Mouse (Mus musculus) forebrain, embryonic 11.5 days (tissue): ENCODE data around the gene Gm36079. TPM values are rescaled to one million over a fixed set of nuclear protein-coding genes. Genes with fewer than 3 reads are reported as not detected.
"Not testable (repeated sequence)": the region's sequence is repeated elsewhere in the genome, so short reads cannot be mapped to it uniquely, and the experiment has no call there.

ENCODE experiments used
- ATAC-seq: fragments of 200-750 bp; cut with Nextera tagmentation; replicated peaks from 2 replicates; pipeline ENCODE4 v1.8.0; 2017; ENCODE audit warnings: moderate TSS enrichment; ENCODE audit not compliant: low FRiP score
- DNase-seq: peaks from one replicate; pipeline ENCODE4 v3.0.0-alpha.2; 2017; ENCODE audit warnings: low spot score
- H3K27ac ChIP-seq: fragments of 300-500 bp; sonication (generic); 2 replicates; pipeline ENCODE4 v1.5.1; 2014; ENCODE audit warnings: low read depth, low read length
- H3K27me3 ChIP-seq: fragments of 300-500 bp; sonication (generic); 2 replicates; pipeline ENCODE4 v1.6.1; 2014; ENCODE audit warnings: mild to moderate bottlenecking, low read length, mixed read lengths; ENCODE audit not compliant: control insufficient read depth, insufficient read depth
- H3K36me3 ChIP-seq: fragments of 300-500 bp; sonication (generic); 2 replicates; pipeline ENCODE4 v1.6.1; 2014; ENCODE audit warnings: mild to moderate bottlenecking, low read length, moderate library complexity, mixed read lengths; ENCODE audit not compliant: control insufficient read depth, insufficient read depth
- H3K4me1 ChIP-seq: fragments of 300-500 bp; sonication (generic); replicated peaks from 2 replicates; pipeline ENCODE4 v1.6.1; 2014; ENCODE audit warnings: low read length, mixed read lengths; ENCODE audit not compliant: control insufficient read depth, insufficient read depth
- H3K4me2 ChIP-seq: fragments of 300-500 bp; sonication (generic); 2 replicates; pipeline ENCODE4 v1.6.1; 2014; ENCODE audit warnings: low read depth, mild to moderate bottlenecking, low read length, moderate library complexity, mixed read lengths; ENCODE audit not compliant: severe bottlenecking
- H3K4me3 ChIP-seq: fragments of 300-500 bp; sonication (generic); 2 replicates; pipeline ENCODE4 v1.5.1; 2014; ENCODE audit warnings: low read depth, low read length
- H3K9ac ChIP-seq: fragments of 300-500 bp; sonication (generic); 2 replicates; pipeline ENCODE4 v1.6.1; 2014; ENCODE audit warnings: low read length
- H3K9me3 ChIP-seq: fragments of 300-500 bp; sonication (generic); 2 replicates; pipeline ENCODE4 v1.6.1; 2016; ENCODE audit warnings: low read length, mixed read lengths; ENCODE audit not compliant: control insufficient read depth
- WGBS: fragments of 180-500 bp; shearing (Covaris S2); extraction: QIAGEN DNeasy Blood & Tissue Kit; methylation state at CpG from one replicate; pipeline ENCODE4 v1.1.7; 2014; 5-methylcytosine and 5-hydroxymethylcytosine counted together
- polyA plus RNA-seq: library from polyadenylated mRNA; unstranded; fragments of >200 nt; fragmentation: Nextera tagmentation; extraction: Ambion mirVana; gene quantifications from 2 replicates; pipeline ENCODE4 v1.2.1, GENCODE M21; 2014

Gene Gm36079
- polyA plus RNA-seq, 1 experiment from 2014 or later = not detected

DNA sequence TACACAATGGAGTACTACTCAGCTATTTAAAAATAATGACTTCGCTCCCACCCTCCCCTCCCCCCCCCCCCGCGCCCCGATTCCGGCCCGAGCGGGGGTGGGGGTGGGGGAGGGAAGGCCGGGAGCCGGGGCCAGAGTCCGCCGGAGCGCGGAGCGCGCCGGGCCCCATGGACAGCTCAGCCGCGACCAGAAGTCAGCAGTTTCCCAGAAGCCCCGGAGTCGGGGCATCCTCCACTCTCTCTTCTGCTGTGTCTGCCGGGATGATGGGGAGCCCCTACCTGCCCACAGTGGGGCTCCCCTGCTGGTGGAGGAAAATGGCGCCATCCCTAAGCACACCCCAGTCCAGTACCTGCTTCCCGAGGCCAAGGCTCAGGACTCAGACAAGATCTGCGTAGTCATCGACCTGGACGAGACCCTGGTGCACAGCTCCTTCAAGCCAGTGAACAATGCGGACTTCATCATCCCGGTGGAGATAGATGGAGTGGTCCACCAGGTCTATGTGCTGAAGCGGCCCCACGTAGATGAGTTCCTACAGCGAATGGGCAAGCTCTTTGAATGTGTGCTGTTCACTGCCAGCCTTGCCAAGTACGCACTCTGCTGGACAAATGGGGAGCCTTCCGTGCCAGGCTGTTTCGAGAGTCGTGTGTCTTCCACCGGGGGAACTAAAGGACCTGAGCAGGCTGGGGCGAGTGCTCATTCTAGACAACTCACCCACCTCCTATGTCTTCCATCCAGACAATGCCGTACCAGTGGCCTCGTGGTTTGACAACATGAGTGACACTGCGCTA, 19.8 kb upstream of the Gm36079 start:
- 0 out of 2 replicates have a peak, but pooled peaks have one; percentile 46 for ATAC-seq
- not testable (repeated sequence) for H3K4me1 ChIP-seq, H3K27me3 ChIP-seq, H3K4me3 ChIP-seq, H3K9me3 ChIP-seq, H3K27ac ChIP-seq, H3K4me2 ChIP-seq, DNase-seq, H3K9ac ChIP-seq, H3K36me3 ChIP-seq
- WGBS = 0% methylated on average over 8 of the region's 40 CpGs

DNA sequence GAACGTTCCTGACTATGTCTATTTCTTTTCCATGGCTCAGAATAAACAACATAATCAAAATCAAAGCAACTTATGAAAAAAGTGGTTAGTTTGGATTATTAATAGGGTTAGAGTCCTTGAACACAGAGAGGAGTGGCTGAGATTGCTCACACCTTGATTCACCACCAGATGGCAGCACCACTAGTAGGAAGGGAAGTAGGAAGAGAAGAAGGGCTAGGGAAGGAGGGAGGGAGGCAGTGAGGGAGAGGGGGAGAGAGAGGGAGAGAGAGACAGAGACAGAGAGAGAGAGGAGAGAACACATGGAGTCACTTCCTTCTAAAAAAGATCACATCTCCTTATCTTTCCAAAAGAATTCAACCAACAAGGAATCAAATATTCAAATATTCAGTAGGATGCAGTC, 14.3 kb upstream of the Gm36079 start:
- H3K4me3 ChIP-seq, H3K4me2 ChIP-seq, H3K9ac ChIP-seq, H3K4me1 ChIP-seq, DNase-seq, H3K9me3 ChIP-seq, H3K27me3 ChIP-seq, H3K36me3 ChIP-seq, H3K27ac ChIP-seq: not testable (repeated sequence)
- ATAC-seq = peak; percentile 69
- no CpG with 5 or more reads among the region's 1 CpGs for WGBS

DNA sequence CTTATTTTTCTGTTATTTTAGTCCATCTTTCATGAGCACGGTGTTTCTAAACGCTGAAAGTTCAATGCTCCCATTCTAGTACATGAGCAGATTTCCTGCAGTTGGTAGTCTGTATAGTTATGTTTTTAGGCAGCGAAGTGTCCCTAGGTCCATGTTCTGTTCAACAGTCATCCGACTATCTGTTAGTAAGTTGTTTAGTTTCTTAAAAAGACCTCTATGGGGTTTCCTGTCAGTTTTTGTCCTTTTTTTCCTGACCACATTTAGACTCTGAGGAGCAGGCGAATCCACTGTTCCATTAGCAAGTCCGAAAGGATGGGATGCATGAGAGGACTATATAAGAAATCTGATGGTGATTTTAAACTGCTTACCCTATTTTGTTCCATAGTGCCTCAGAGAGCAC, 11.1 kb upstream of the Gm36079 start:
- not testable (repeated sequence) for H3K36me3 ChIP-seq, DNase-seq, H3K9me3 ChIP-seq, H3K4me2 ChIP-seq, ATAC-seq, H3K4me3 ChIP-seq, H3K4me1 ChIP-seq, H3K27ac ChIP-seq, H3K27me3 ChIP-seq, H3K9ac ChIP-seq
- WGBS = 4% methylated on average over 6 of the region's 6 CpGs

DNA sequence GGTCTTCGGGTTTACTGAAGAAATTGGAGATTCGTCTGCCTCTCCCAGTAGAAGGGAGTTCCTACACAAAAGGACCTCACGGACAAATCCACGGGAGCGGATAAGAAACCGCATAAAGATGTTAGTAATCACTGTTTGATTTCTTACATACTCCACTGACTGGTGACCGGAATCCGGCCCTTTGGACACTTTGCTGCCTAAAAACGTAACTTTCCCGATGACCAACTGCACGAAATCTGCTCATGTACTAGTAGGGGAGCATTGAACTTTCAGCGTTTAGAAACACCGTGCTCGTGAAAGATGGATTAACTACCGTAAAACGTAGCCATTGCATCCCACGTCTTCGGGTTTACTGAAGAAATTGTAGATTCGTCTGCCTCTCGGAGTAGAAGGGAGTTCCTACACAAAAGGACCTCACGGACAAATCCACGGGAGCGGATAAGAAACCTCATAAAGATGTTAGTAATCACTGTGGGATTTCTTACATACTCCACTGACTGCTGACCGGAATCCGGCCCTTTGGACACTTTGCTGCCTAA, 9.8 kb upstream of the Gm36079 start:
- DNase-seq, H3K27ac ChIP-seq, H3K4me2 ChIP-seq, ATAC-seq, H3K9me3 ChIP-seq, H3K36me3 ChIP-seq, H3K9ac ChIP-seq, H3K4me1 ChIP-seq, H3K27me3 ChIP-seq, H3K4me3 ChIP-seq: not testable (repeated sequence)
- under 1% methylated on average over 23 of the region's 25 CpGs for WGBS

DNA sequence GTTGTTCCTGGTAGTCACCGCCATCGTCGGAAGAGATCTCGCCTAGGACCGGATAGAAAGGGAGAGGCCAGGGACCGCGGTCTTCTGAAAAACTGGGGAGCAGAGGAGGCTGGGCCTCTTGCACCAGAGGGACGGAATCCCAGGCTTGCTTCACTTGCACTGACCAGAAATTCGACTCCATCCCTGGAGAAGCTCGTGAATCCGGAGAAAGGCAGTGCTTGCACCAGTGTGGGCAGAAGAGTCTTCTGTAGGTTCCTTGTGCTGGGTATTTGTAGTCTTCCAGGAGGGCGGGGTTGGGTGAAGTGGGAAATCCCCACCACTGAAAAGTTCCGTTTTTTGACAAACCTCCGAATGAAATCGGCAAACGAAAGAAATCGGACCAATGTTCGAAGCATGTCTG, 8.3 kb upstream of the Gm36079 start:
- H3K27me3 ChIP-seq, H3K36me3 ChIP-seq, H3K4me3 ChIP-seq, H3K9ac ChIP-seq, H3K4me1 ChIP-seq, H3K4me2 ChIP-seq, H3K27ac ChIP-seq, H3K9me3 ChIP-seq, ATAC-seq, DNase-seq: not testable (repeated sequence)
- 0% methylated on average over 7 of the region's 18 CpGs for WGBS

DNA sequence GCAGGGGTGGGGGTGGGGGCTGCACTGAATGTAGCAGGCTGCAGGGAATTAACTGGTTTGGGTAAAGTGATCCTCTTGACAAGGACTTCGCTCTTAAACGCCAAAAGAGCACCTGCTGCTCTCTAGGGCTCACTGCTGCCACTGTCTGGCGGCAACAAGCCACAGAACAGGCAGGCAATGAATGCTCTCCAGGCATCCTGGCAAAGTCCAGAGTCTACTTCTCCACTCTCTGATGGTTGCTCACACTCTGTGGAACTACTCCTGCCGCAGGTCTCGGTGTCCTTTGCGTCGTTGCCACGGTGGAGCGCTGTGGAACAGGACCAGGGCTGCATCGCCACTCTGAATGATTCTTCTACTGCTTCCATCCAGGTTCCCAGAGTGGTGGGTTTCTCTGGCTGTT, 7.8 kb upstream of the Gm36079 start:
- not testable (repeated sequence) for H3K9me3 ChIP-seq, DNase-seq, H3K4me1 ChIP-seq, H3K27me3 ChIP-seq, H3K27ac ChIP-seq, H3K4me2 ChIP-seq, H3K9ac ChIP-seq, H3K4me3 ChIP-seq, H3K36me3 ChIP-seq
- ATAC-seq = peak; percentile 79
- WGBS = 2% methylated on average over 3 of the region's 10 CpGs

DNA sequence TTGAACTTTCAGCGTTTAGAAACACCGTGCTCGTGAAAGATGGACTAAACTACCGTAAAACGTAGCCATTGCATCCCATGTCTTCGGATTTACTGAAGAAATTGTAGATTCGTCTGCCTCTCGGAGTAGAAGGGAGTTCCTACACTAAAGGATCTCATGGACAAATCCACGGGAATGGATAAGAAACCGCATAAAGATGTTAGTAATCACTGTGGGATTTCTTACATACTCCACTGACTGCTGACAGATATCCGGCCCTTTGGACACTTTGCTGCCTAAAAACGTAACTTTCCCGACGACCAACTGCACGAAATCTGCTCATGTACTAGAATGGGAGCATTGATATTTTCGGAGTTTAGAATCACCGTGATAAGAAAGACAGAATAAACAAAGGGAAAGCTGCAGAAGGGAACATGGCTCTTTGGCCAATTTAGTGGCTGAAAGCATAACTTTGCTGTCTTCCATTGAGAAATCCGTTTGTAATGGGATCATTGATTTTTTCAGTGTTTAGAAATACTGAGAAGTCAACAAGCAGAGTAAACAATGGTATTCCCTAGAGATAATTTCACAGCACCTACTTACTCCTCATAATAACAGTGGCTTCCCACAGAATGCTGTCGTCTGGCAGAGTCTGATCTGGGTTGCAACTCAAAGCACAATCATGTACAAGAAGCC, 6.8 kb upstream of the Gm36079 start:
- H3K27ac ChIP-seq, H3K9me3 ChIP-seq, DNase-seq, H3K36me3 ChIP-seq, H3K27me3 ChIP-seq, H3K4me2 ChIP-seq, H3K4me3 ChIP-seq, H3K9ac ChIP-seq, H3K4me1 ChIP-seq, ATAC-seq: not testable (repeated sequence)
- WGBS = 2% methylated on average over 17 of the region's 19 CpGs

DNA sequence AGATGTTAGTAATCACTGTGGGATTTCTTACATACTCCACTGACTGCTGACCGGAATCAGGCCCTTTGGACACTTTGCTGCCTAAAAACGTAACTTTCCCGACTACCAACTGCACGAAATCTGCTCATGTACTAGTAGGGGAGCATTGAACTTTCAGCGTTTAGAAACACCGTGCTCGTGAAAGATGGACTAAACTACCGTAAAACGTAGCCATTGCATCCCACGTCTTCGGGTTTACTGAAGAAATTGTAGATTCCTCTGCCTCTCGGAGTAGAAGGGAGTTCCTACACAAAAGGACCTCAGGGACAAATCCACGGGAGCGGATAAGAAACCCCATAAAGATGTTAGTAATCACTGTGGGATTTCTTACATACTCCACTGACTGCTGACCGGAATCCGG, 4.9 kb upstream of the Gm36079 start:
- H3K36me3 ChIP-seq, H3K4me2 ChIP-seq, H3K9me3 ChIP-seq, H3K27ac ChIP-seq, H3K9ac ChIP-seq, H3K4me1 ChIP-seq, DNase-seq, H3K27me3 ChIP-seq, ATAC-seq, H3K4me3 ChIP-seq: not testable (repeated sequence)
- 2% methylated on average over 12 of the region's 16 CpGs for WGBS
